Mouse (Mus musculus) embryonic facial prominence, embryonic 11.5 days (tissue): ENCODE measurements at regions not wholly inside any gene's neighbourhood (a gene's known extent, or its start where the extent isn't known, plus 50 kb on each side); places are given as distances from the start of the nearest gene placed in this dataset.

Source experiments
- ATAC-seq: fragments of 200-750 bp; cut with Nextera tagmentation; replicated peaks from 2 replicates; pipeline ENCODE4 v1.8.0; 2017; ENCODE audit warnings: low read depth; ENCODE audit not compliant: insufficient number of reproducible peaks, low FRiP score, low TSS enrichment
- DNase-seq: peaks from one replicate; pipeline ENCODE4 v3.0.0-alpha.2; 2015; ENCODE audit warnings: low spot score
- H3K27ac ChIP-seq: fragments of 300-500 bp; sonication (generic); replicated peaks from 2 replicates; pipeline ENCODE4 v1.5.1; 2014; ENCODE audit warnings: mild to moderate bottlenecking, low read depth, low read length, control low read depth
- H3K27me3 ChIP-seq: fragments of 300-500 bp; sonication (generic); 2 replicates; pipeline ENCODE4 v1.6.1; 2014; ENCODE audit warnings: mild to moderate bottlenecking, low read length, moderate library complexity, mixed read lengths; ENCODE audit not compliant: control insufficient read depth, insufficient read depth
- H3K36me3 ChIP-seq: fragments of 300-500 bp; sonication (generic); replicated peaks from 2 replicates; pipeline ENCODE4 v1.6.1; 2014; ENCODE audit warnings: low read depth, mild to moderate bottlenecking, low read length, moderate library complexity, mixed read lengths; ENCODE audit not compliant: control insufficient read depth, insufficient read depth
- H3K4me1 ChIP-seq: fragments of 300-500 bp; sonication (generic); 2 replicates; pipeline ENCODE4 v1.6.1; 2014; ENCODE audit warnings: low read length, mixed read lengths; ENCODE audit not compliant: control insufficient read depth, insufficient read depth
- H3K4me2 ChIP-seq: fragments of 300-500 bp; sonication (generic); 2 replicates; pipeline ENCODE4 v1.6.1; 2014; ENCODE audit warnings: low read depth, mild to moderate bottlenecking, control low read depth, low read length, moderate library complexity
- H3K4me3 ChIP-seq: fragments of 300-500 bp; sonication (generic); 2 replicates; pipeline ENCODE4 v1.5.1; 2014; ENCODE audit warnings: low read depth, low read length, control low read depth
- H3K9ac ChIP-seq: fragments of 300-500 bp; sonication (generic); replicated peaks from 2 replicates; pipeline ENCODE4 v1.6.1; 2014; ENCODE audit warnings: mild to moderate bottlenecking, control low read depth, low read length
- H3K9me3 ChIP-seq: fragments of 300-500 bp; sonication (generic); replicated peaks from 2 replicates; pipeline ENCODE4 v1.6.1; 2016; ENCODE audit warnings: mild to moderate bottlenecking, low read length, inconsistent platforms, mixed read lengths; ENCODE audit not compliant: control insufficient read depth
- WGBS: fragments of 180-500 bp; shearing (Covaris S2); extraction: QIAGEN DNeasy Blood & Tissue Kit; methylation state at CpG from one replicate; pipeline ENCODE4 v1.1.7; 2014; 5-methylcytosine and 5-hydroxymethylcytosine counted together

- Histone ChIP-seq H3K27me3 (no peaks in the 10 kb centered on the region), H3K27ac (peak overlapping the region; percentile 43; the same call in 1 of the 2 replicates), H3K4me3 (no peak overlapping the region), H3K36me3 (no peaks in the 10 kb centered on the region), H3K9me3 (no peaks in the 10 kb centered on the region), H3K4me1 (peaks cover 4% of the 10 kb centered on the region), H3K9ac (no peak overlapping the region), H3K4me2 (0 out of 2 replicates have a peak overlapping the region, but pooled peaks have one; percentile 11)
- WGBS, result 36% methylated on average over 17 of the region's 17 CpGs
- peak; percentile 58; the same call in 1 of the 2 replicates for ATAC-seq
- DNase-seq, result peak; percentile 57
Observed at GRCm38 (mm10) chr3:153085096-153085788, 103.2 kb upstream of the St6galnac5 start.

- H3K27ac ChIP-seq, result no peak overlapping the region
Observed at GRCm38 (mm10) chr3:153084226-153085095, 102.4 kb upstream of the St6galnac5 start.

GRCm38 (mm10) chr3:153080371-153080770 lies 98.3 kb upstream of the St6galnac5 start:
- Histone ChIP-seq H3K4me2 (no peak overlapping the region), H3K9me3 (no peaks in the 10 kb centered on the region), H3K27ac (no peak overlapping the region), H3K4me1 (peaks cover 4% of the 10 kb centered on the region), H3K36me3 (no peaks in the 10 kb centered on the region), H3K27me3 (no peaks in the 10 kb centered on the region), H3K9ac (no peak overlapping the region), H3K4me3 (no peak overlapping the region)
- ATAC-seq, result no peak
- peak; percentile 9 for DNase-seq
- 66% methylated on average over 3 of the region's 3 CpGs for WGBS

More at GRCm38 (mm10) chr3:153084226-153085095, 102.4 kb upstream of the St6galnac5 start:
- no peak overlapping the region for H3K4me3 ChIP-seq
- H3K4me2 ChIP-seq, result no peak overlapping the region
- H3K27me3 ChIP-seq, result no peaks in the 10 kb centered on the region
- no peak overlapping the region for H3K9ac ChIP-seq
- ATAC-seq (0 out of 2 replicates have a peak, but pooled peaks have one; percentile 31), DNase-seq (peak; percentile 58)
- H3K4me1 ChIP-seq, result peaks cover 4% of the 10 kb centered on the region
- WGBS, result 43% methylated on average over 23 of the region's 23 CpGs
- no peaks in the 10 kb centered on the region for H3K36me3 ChIP-seq
- no peaks in the 10 kb centered on the region for H3K9me3 ChIP-seq

GRCm38 (mm10) chr3:153077846-153078703 lies 96.0 kb upstream of the St6galnac5 start:
- no peaks in the 10 kb centered on the region for H3K27me3 ChIP-seq
- H3K36me3 ChIP-seq, result no peaks in the 10 kb centered on the region
- H3K9me3 ChIP-seq, result no peaks in the 10 kb centered on the region
- no peak overlapping the region for H3K9ac ChIP-seq
- no peak overlapping the region for H3K4me2 ChIP-seq
- 84% methylated on average over 14 of the region's 14 CpGs for WGBS
- H3K4me1 ChIP-seq, result no peaks in the 10 kb centered on the region
- ATAC-seq (no peak), DNase-seq (no peak)
- H3K27ac ChIP-seq, result no peak overlapping the region
- no peak overlapping the region for H3K4me3 ChIP-seq

- 53% methylated on average over 10 of the region's 10 CpGs for WGBS
- DNase-seq, result no peak
- H3K27ac ChIP-seq, result no peak overlapping the region
- H3K4me3 ChIP-seq, result no peak overlapping the region
- no peak overlapping the region for H3K4me2 ChIP-seq
- no peaks in the 10 kb centered on the region for H3K27me3 ChIP-seq
- no peaks in the 10 kb centered on the region for H3K9me3 ChIP-seq
- no peaks in the 10 kb centered on the region for H3K4me1 ChIP-seq
- ATAC-seq, result no peak
- no peak overlapping the region for H3K9ac ChIP-seq
- H3K36me3 ChIP-seq, result no peaks in the 10 kb centered on the region
Observed at GRCm38 (mm10) chr3:153072200-153072919, 90.3 kb upstream of the St6galnac5 start.

- H3K36me3 ChIP-seq, result no peaks in the 10 kb centered on the region
- no peaks in the 10 kb centered on the region for H3K4me1 ChIP-seq
- H3K4me2 ChIP-seq, result no peak overlapping the region
- no peak for DNase-seq
- no peaks in the 10 kb centered on the region for H3K27me3 ChIP-seq
- no peaks in the 10 kb centered on the region for H3K9me3 ChIP-seq
- H3K27ac ChIP-seq, result no peak overlapping the region
- no peak overlapping the region for H3K9ac ChIP-seq
- 78% methylated on average over 8 of the region's 8 CpGs for WGBS
- H3K4me3 ChIP-seq, result no peak overlapping the region
- ATAC-seq, result no peak
Observed at GRCm38 (mm10) chr3:153071549-153071948, 89.5 kb upstream of the St6galnac5 start.

- Histone ChIP-seq H3K9me3 (no peaks in the 10 kb centered on the region), H3K4me1 (no peaks in the 10 kb centered on the region), H3K4me3 (no peak overlapping the region), H3K9ac (no peak overlapping the region), H3K27ac (no peak overlapping the region), H3K4me2 (no peak overlapping the region), H3K27me3 (no peaks in the 10 kb centered on the region), H3K36me3 (no peaks in the 10 kb centered on the region)
- 86% methylated on average over 3 of the region's 3 CpGs for WGBS
- DNase-seq (no peak), ATAC-seq (no peak)
Observed at GRCm38 (mm10) chr3:153071123-153071522, 89.1 kb upstream of the St6galnac5 start.
